Mouse (Mus musculus): ENCODE data around the gene Acad11.
A peak's percentile ranks its signal among the peaks of the same experiment; 100 is the strongest.

Acad11 gene

GRCm38 (mm10) chr9:104085730-104086429 lies 22.7 kb downstream of the Acad11 start:
- no peak for DNase-seq

- DNase-seq, result peak; percentile 20 to 34
Observed at GRCm38 (mm10) chr9:104088555-104088954, 25.4 kb downstream of the Acad11 start.

- no peak for DNase-seq
Observed at GRCm38 (mm10) chr9:104092945-104093344, 29.8 kb downstream of the Acad11 start.

GRCm38 (mm10) chr9:104098256-104098655 lies 35.1 kb downstream of the Acad11 start:
- no peak for DNase-seq

- no peak for DNase-seq
Observed at GRCm38 (mm10) chr9:104099060-104099459, 35.9 kb downstream of the Acad11 start.

GRCm38 (mm10) chr9:104100822-104101221 lies 37.6 kb downstream of the Acad11 start:
- no peak for DNase-seq

- DNase-seq, result peak in 1 of 2 experiments; percentile 11
Observed at GRCm38 (mm10) chr9:104101458-104101857, 38.3 kb downstream of the Acad11 start.

- DNase-seq, result no peak
Observed at GRCm38 (mm10) chr9:104102301-104102700, 39.1 kb downstream of the Acad11 start.

- DNase-seq, result no peak
Observed at GRCm38 (mm10) chr9:104102901-104103300, 39.7 kb downstream of the Acad11 start.

- no peak for DNase-seq
Observed at GRCm38 (mm10) chr9:104104986-104105385, 41.8 kb downstream of the Acad11 start.

GRCm38 (mm10) chr9:104106930-104107329 lies 43.8 kb downstream of the Acad11 start:
- DNase-seq, result no peak

- no peak for DNase-seq
Observed at GRCm38 (mm10) chr9:104107482-104107881, 44.3 kb downstream of the Acad11 start.

- no peak for DNase-seq
Observed at GRCm38 (mm10) chr9:104108571-104109143, 45.5 kb downstream of the Acad11 start.

- no peak for DNase-seq
Observed at GRCm38 (mm10) chr9:104109151-104109550, 46.0 kb downstream of the Acad11 start.

GRCm38 (mm10) chr9:104123101-104123500 lies 59.9 kb downstream of the Acad11 start:
- no peak for DNase-seq

GRCm38 (mm10) chr9:104123622-104124021 lies 60.4 kb downstream of the Acad11 start:
- no peak for DNase-seq

- no peak for DNase-seq
Observed at GRCm38 (mm10) chr9:104126833-104127232, 63.7 kb downstream of the Acad11 start, which contains the start of gene Ackr4. Gene Ackr4, minus strand, starts transcription at chr9:104126933.

GRCm38 (mm10) chr9:104128110-104128509 lies 64.9 kb downstream of the Acad11 start:
- no peak for DNase-seq

GRCm38 (mm10) chr9:104130141-104130755 lies 67.1 kb downstream of the Acad11 start:
- no peak for DNase-seq

GRCm38 (mm10) chr9:104140351-104140750 lies 77.2 kb downstream of the Acad11 start:
- DNase-seq, result no peak

GRCm38 (mm10) chr9:104142805-104143204 lies 79.6 kb downstream of the Acad11 start:
- DNase-seq, result no peak

- DNase-seq, result peak in 1 of 2 experiments; percentile 15
Observed at GRCm38 (mm10) chr9:104144314-104144996, 81.3 kb downstream of the Acad11 start.

- no peak for DNase-seq
Observed at GRCm38 (mm10) chr9:104146683-104147082, 83.5 kb downstream of the Acad11 start.

Data from cerebellum, postnatal 10 days (tissue).